Mouse (Mus musculus): ENCODE results near the gene Gm45261. TPM values are rescaled to one million over a fixed set of nuclear protein-coding genes. Genes with fewer than 3 reads are reported as not detected.

Gene Gm45261
- polyA plus RNA-seq, 1 experiment from 2014 or later: not detected

DNA sequence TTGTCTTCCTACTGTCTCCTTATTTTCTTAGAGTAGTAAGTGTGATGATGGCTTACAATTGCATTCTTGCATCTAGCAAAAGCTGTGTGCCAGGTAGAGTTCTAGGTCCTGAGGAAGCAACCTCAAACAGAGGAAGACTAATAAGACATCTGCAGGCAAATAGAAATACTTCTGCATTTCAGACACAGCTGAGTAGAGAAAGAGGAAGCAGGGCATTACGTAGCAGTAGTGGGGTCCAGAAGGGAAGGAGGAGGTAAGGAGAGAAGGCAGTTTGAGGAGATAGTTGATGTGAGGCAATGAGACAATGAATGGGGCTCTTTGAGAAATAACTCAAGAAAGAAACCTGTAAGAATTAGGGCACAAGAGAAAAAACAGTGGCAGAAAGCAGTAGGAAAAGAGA, 59.3 kb downstream of the Gm45261 start:
- Histone ChIP-seq H3K4me3 (ENCODE audit: low read depth, low read length) (no peak overlapping the region), H3K4me1 (ENCODE audit: control insufficient read depth, insufficient read depth, low read length) (no peaks in the 10 kb centered on the region), H3K36me3 (ENCODE audit: control insufficient read depth, insufficient read depth, low read length) (no peaks in the 10 kb centered on the region), H3K27ac (ENCODE audit: low read depth, low read length) (no peak overlapping the region), H3K27me3 (ENCODE audit: control insufficient read depth, insufficient read depth, low read length) (no peaks in the 10 kb centered on the region), H3K4me2 (no peak overlapping the region), H3K9ac (ENCODE audit: low read length) (no peak overlapping the region), H3K9me3 (ENCODE audit: control insufficient read depth, low read length) (no peaks in the 10 kb centered on the region; the same call in 1 of the 2 replicates)
- ATAC-seq (ENCODE audit: low FRiP score): no peak
- WGBS: 81% methylated on average over 1 of the region's 1 CpGs
- no peak for DNase-seq (ENCODE audit: low spot score, missing footprints)

Other genes with a start within 250 kb of the Gm45261 start
- gene Fam124b, start 243.0 kb downstream of the Gm45261 start, polyA plus RNA-seq (2014; fragmentation: Nextera tagmentation; extraction: Ambion mirVana): 0.25 and 0.31 TPM in 2 replicates
- 51.7 and 53.7 TPM in 2 replicates for gene Cul3, start 121.0 kb downstream of the Gm45261 start, polyA plus RNA-seq (2014; fragmentation: Nextera tagmentation; extraction: Ambion mirVana)